Mouse (Mus musculus): ENCODE results near the gene Erbin.

- TF ChIP-seq GATA1 (IDR thresholded peaks at IDR 0.05; ENCODE audit: low read length) (no peak), TAL1 (IDR thresholded peaks at IDR 0.05; ENCODE audit: low read length) (no peak)
Measured at GRCm38 (mm10) chr13:103881200-103881599, 39.1 kb downstream of the Erbin start.
